Mouse (Mus musculus) cerebellum, postnatal 10 days (tissue): Measurements from ENCODE around the gene Hmgxb4.

ENCODE experiments used
- DNase-seq, 2 experiments: peaks; one replicate each; pipeline ENCODE4 v3.0.0; 2021; ENCODE audit warnings: mixed read lengths in 2 of 2

Gene Hmgxb4

DNA sequence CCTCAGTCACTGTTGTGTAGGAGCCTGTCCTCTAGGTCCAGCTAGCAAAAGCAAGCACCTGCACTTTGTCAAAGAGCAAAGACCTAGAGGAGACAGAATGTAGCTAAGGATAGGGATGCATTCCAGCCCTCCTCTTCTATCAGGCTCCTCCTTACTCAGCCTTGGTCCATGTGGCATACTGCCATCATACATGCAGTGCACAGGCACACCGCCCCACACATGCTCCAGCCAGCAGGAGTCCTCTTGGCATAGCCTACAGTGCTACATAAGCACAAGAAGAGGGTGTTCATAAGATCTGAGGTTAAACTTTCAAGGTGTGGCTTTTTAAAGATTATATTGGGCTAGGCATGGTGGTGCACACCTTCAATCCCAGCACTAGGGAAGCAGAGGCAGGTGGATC lies 81.7 kb downstream of the Hmgxb4 start:
- peak; percentile 43 to 66 for DNase-seq

DNA sequence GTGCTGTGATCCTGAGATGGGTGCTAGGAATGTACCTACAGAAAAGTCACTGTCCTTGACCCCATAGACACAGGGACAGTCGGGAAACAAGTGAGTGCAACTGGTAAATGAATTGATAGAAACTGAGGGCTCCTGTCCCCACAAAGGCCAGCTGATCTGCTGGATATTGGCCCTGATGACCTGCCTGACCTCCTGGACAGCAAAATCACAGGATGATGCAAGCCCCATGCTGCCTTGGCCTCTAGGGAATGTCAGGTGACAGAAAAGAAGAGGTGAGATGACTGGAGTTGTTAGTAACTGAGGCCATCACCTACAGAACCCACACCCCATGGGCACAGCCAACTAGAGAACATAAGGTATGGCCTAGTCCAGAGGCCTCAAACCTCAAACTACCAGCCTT lies 85.1 kb downstream of the Hmgxb4 start:
- DNase-seq, result no peak

DNA sequence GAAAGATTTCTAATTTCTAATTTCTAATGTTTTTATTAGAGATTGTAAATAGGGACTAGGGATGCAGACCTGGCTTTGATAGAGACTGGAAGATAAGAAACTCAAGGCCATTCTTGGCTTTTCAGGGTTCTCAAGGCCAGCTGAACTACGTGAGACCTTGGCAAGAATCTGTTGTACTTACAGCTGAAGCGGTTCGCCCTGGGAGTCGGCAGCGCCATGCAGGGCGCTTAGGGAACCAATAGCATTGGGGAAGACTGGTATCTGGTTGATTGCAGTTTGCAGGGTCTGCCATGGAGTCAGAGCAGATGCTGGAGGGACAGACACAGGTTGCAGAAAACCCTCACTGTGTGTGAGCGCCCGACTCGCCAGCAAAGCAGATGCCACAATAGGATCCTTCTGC lies 85.7 kb downstream of the Hmgxb4 start:
- no peak for DNase-seq
